Mouse (Mus musculus): ENCODE measurements around the gene Gfer. TPM values are rescaled to one million over a fixed set of nuclear protein-coding genes. Genes with fewer than 3 reads are reported as not detected.
"Not testable (repeated sequence)": the region's sequence is repeated elsewhere in the genome, so short reads cannot be mapped to it uniquely, and the experiment has no call there.

Gfer gene
- polyA plus RNA-seq, 1 experiment from 2014 or later, result 59.6 TPM

GRCm38 (mm10) chr17:24677500-24678080, 18.4 kb downstream of the Gfer start:
- no peaks in the 10 kb centered on the region for H3K4me1 ChIP-seq (ENCODE audit: control insufficient read depth, insufficient read depth, low read length)
- H3K36me3 ChIP-seq (ENCODE audit: control insufficient read depth, insufficient read depth, low read length), result peaks cover 32% of the 10 kb centered on the region
- no peaks in the 10 kb centered on the region for H3K9me3 ChIP-seq (ENCODE audit: control insufficient read depth, low read length)
- WGBS, result 94% methylated on average over 24 of the region's 24 CpGs
- no peak overlapping the region for H3K4me3 ChIP-seq (ENCODE audit: low read depth, low read length)
- no peak overlapping the region for H3K4me2 ChIP-seq
- no peaks in the 10 kb centered on the region for H3K27me3 ChIP-seq (ENCODE audit: control insufficient read depth, insufficient read depth, low read length)
- H3K27ac ChIP-seq (ENCODE audit: low read depth, low read length), result no peak overlapping the region
- no peak overlapping the region for H3K9ac ChIP-seq (ENCODE audit: low read length)
- ATAC-seq (ENCODE audit: low FRiP score) (no peak), DNase-seq (ENCODE audit: low spot score, missing footprints) (no peak)

DNA sequence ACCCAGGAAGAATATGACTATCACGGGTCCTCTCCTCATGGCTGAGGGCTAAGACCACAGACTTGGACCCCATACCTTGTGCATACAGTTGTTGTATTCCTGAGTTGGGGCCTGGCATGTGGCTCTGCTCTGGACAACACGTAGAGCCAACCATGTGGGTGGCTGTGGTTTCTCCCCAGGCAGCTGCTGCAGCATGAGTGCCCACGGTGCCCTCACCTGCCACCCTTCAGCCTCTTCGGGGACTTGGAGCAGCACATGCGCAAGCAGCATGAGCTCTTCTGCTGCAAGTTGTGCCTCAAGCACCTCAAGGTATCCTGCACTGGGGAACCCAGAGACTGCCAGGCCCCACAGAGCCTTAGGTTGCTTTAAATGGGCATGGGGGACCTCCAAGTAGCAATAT, 19.1 kb downstream of the Gfer start:
- Histone ChIP-seq H3K9ac (ENCODE audit: low read length) (no peak overlapping the region), H3K27ac (ENCODE audit: low read depth, low read length) (no peak overlapping the region), H3K9me3 (ENCODE audit: control insufficient read depth, low read length) (no peaks in the 10 kb centered on the region), H3K27me3 (ENCODE audit: control insufficient read depth, insufficient read depth, low read length) (no peaks in the 10 kb centered on the region), H3K36me3 (ENCODE audit: control insufficient read depth, insufficient read depth, low read length) (peaks cover 32% of the 10 kb centered on the region), H3K4me3 (ENCODE audit: low read depth, low read length) (no peak overlapping the region), H3K4me1 (ENCODE audit: control insufficient read depth, insufficient read depth, low read length) (peaks cover 3% of the 10 kb centered on the region), H3K4me2 (no peak overlapping the region)
- WGBS, result 88% methylated on average over 5 of the region's 5 CpGs
- DNase-seq (ENCODE audit: low spot score, missing footprints) (no peak), ATAC-seq (ENCODE audit: low FRiP score) (no peak)

GRCm38 (mm10) chr17:24676187-24676586, 19.8 kb downstream of the Gfer start:
- Histone ChIP-seq H3K9ac (ENCODE audit: low read length) (no peak overlapping the region), H3K36me3 (ENCODE audit: control insufficient read depth, insufficient read depth, low read length) (peaks cover 27% of the 10 kb centered on the region), H3K9me3 (ENCODE audit: control insufficient read depth, low read length) (no peaks in the 10 kb centered on the region), H3K27ac (ENCODE audit: low read depth, low read length) (no peak overlapping the region), H3K27me3 (ENCODE audit: control insufficient read depth, insufficient read depth, low read length) (no peaks in the 10 kb centered on the region), H3K4me3 (ENCODE audit: low read depth, low read length) (no peak overlapping the region), H3K4me1 (ENCODE audit: control insufficient read depth, insufficient read depth, low read length) (peaks cover 10% of the 10 kb centered on the region), H3K4me2 (no peak overlapping the region)
- WGBS, result 59% methylated on average over 2 of the region's 2 CpGs
- DNase-seq (ENCODE audit: low spot score, missing footprints) (peak; percentile 95), ATAC-seq (ENCODE audit: low FRiP score) (no peak)

DNA sequence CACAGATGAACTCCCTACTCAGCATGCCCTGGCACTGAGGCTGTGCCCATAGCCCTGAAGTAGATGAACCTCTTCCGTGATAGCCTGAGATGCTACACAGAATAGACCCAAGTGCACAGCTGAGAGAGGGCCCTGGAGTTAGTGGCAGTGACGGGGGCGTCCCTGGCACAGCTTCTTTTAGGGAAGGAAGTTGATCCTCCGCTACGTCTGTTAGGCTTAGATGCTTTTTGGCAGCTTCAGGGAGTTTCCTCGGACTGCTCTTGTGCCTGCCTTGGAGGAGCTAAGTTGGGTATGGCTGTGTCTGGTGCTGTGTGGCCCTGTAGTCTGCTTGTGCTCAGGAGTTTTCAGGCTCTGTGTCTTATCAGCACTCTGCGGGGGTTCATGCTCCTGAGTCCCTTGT, 21.7 kb downstream of the Gfer start:
- no peak for DNase-seq (ENCODE audit: low spot score, missing footprints)
- H3K4me2 ChIP-seq, result no peak overlapping the region
- H3K4me3 ChIP-seq (ENCODE audit: low read depth, low read length), result no peak overlapping the region
- no peak overlapping the region for H3K27ac ChIP-seq (ENCODE audit: low read depth, low read length)
- no peak for ATAC-seq (ENCODE audit: low FRiP score)
- peaks cover 18% of the 10 kb centered on the region for H3K36me3 ChIP-seq (ENCODE audit: control insufficient read depth, insufficient read depth, low read length)
- H3K9ac ChIP-seq (ENCODE audit: low read length), result no peak overlapping the region
- no peaks in the 10 kb centered on the region for H3K27me3 ChIP-seq (ENCODE audit: control insufficient read depth, insufficient read depth, low read length)
- peaks cover 20% of the 10 kb centered on the region for H3K4me1 ChIP-seq (ENCODE audit: control insufficient read depth, insufficient read depth, low read length)
- 89% methylated on average over 7 of the region's 7 CpGs for WGBS
- no peaks in the 10 kb centered on the region for H3K9me3 ChIP-seq (ENCODE audit: control insufficient read depth, low read length)

DNA sequence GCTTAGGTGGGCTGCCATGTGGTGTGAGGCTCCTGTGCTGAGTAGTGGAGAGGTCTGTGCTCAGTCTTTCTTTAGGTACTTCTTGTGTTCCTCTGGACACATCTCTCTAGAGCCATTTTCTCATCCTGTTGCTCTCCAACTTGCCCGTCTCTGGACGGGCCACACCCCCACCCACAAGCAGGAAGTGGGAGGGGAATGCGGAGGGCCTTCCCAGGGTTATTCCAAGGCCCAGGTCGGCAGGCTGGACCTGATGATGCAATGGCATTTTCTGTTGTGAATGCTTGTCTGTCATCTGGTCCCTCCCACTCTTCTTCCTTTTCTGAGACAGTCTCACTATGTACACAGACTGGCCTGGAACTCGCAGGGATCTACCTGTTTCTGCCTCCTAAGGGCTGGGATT, 23.8 kb downstream of the Gfer start:
- Histone ChIP-seq H3K27ac (ENCODE audit: low read depth, low read length) (no peak overlapping the region), H3K4me1 (ENCODE audit: control insufficient read depth, insufficient read depth, low read length) (peaks cover 24% of the 10 kb centered on the region), H3K4me2 (no peak overlapping the region), H3K9me3 (ENCODE audit: control insufficient read depth, low read length) (no peaks in the 10 kb centered on the region), H3K4me3 (ENCODE audit: low read depth, low read length) (no peak overlapping the region), H3K9ac (ENCODE audit: low read length) (peak overlapping the region; percentile 24; the same call in 1 of the 2 replicates), H3K36me3 (ENCODE audit: control insufficient read depth, insufficient read depth, low read length) (peaks cover 4% of the 10 kb centered on the region; the same call in 1 of the 2 replicates), H3K27me3 (ENCODE audit: control insufficient read depth, insufficient read depth, low read length) (no peaks in the 10 kb centered on the region)
- ATAC-seq (ENCODE audit: low FRiP score), result no peak
- DNase-seq (ENCODE audit: low spot score, missing footprints), result no peak
- WGBS, result 47% methylated on average over 5 of the region's 5 CpGs

DNA sequence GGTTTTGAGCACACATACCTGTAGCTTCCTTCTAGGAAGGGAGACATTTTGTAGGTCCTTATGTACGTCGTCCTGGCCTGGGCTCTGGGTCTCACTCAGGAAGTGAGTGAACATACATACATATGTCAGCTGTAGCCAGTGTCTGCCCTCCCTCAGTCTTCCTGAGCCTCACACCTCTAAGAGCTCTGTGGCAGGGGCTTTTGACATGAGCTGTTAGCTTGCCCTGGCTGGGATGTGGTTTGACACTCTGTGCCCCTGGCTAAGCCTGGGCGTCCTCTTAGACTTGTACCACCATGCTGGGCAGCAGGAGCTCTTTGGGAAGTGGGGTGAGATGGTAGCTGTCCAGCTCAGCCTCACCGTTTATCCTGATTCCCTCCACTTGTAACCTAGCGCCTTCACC, 24.6 kb downstream of the Gfer start:
- Histone ChIP-seq H3K4me2 (no peak overlapping the region), H3K4me1 (ENCODE audit: control insufficient read depth, insufficient read depth, low read length) (peaks cover 24% of the 10 kb centered on the region), H3K36me3 (ENCODE audit: control insufficient read depth, insufficient read depth, low read length) (no peaks in the 10 kb centered on the region), H3K27me3 (ENCODE audit: control insufficient read depth, insufficient read depth, low read length) (no peaks in the 10 kb centered on the region), H3K9me3 (ENCODE audit: control insufficient read depth, low read length) (no peaks in the 10 kb centered on the region), H3K9ac (ENCODE audit: low read length) (no peak overlapping the region; the same call in 1 of the 2 replicates), H3K27ac (ENCODE audit: low read depth, low read length) (no peak overlapping the region), H3K4me3 (ENCODE audit: low read depth, low read length) (peak overlapping the region; percentile 3; the same call in 1 of the 2 replicates)
- DNase-seq (ENCODE audit: low spot score, missing footprints), result no peak
- 80% methylated on average over 5 of the region's 5 CpGs for WGBS
- no peak for ATAC-seq (ENCODE audit: low FRiP score)

DNA sequence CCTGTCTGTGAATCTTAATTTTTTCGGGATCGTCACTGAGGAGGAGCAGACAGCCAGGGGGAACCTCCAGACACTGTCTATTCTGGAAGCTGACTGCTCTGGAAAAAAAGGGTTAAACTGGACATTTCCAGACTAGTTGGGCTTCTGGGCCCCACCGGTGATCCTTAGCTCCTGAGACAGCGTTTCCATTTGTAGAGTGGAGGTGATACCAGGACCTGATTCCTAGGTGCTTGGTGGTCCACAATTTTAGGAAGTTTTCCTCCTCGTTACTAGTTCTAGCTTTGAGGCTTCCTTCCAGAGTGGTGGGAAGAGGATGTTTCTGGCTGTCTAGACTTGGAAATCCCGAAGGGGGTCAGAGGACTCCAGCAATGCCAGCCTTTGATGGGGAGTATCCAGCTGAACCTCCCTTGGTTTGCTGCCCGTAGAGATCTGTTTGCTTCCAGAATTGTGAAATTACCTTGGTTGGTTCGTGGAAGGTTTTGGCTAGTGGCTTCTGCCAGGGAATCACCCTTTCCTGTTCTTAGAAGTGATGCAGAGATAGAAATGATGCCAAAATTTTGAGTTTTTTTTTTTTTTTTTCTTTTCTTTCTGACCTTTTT, 25.6 kb downstream of the Gfer start:
- Histone ChIP-seq H3K36me3 (ENCODE audit: control insufficient read depth, insufficient read depth, low read length) (no peaks in the 10 kb centered on the region), H3K4me3 (ENCODE audit: low read depth, low read length) (peak overlapping the region; percentile 98), H3K9ac (ENCODE audit: low read length) (peak overlapping the region; percentile 98), H3K9me3 (ENCODE audit: control insufficient read depth, low read length) (no peaks in the 10 kb centered on the region), H3K4me1 (ENCODE audit: control insufficient read depth, insufficient read depth, low read length) (peaks cover 24% of the 10 kb centered on the region), H3K27me3 (ENCODE audit: control insufficient read depth, insufficient read depth, low read length) (no peaks in the 10 kb centered on the region), H3K27ac (ENCODE audit: low read depth, low read length) (peak overlapping the region; percentile 61; the same call in 1 of the 2 replicates), H3K4me2 (peak overlapping the region; percentile 88)
- peak; percentile 91 for DNase-seq (ENCODE audit: low spot score, missing footprints)
- WGBS, result 14% methylated on average over 8 of the region's 8 CpGs
- no peak for ATAC-seq (ENCODE audit: low FRiP score)

- Histone ChIP-seq H3K27ac (ENCODE audit: low read depth, low read length) (peak within 1 kb of the TSS; percentile 61), H3K36me3 (ENCODE audit: control insufficient read depth, insufficient read depth, low read length) (no peaks in the 10 kb centered on the region), H3K9ac (ENCODE audit: low read length) (peak within 1 kb of the TSS; percentile 98), H3K4me2 (peak within 1 kb of the TSS; percentile 88), H3K9me3 (ENCODE audit: control insufficient read depth, low read length) (no peaks in the 10 kb centered on the region), H3K4me3 (ENCODE audit: low read depth, low read length) (peak within 1 kb of the TSS; percentile 98), H3K27me3 (ENCODE audit: control insufficient read depth, insufficient read depth, low read length) (no peaks in the 10 kb centered on the region), H3K4me1 (ENCODE audit: control insufficient read depth, insufficient read depth, low read length) (peaks cover 24% of the 10 kb centered on the region)
- ATAC-seq (ENCODE audit: low FRiP score) (peak; percentile 99), DNase-seq (ENCODE audit: low spot score, missing footprints) (peak; percentile 99)
- WGBS, result under 1% methylated on average over 71 of the region's 80 CpGs
Observed at GRCm38 (mm10) chr17:24669545-24670245, 26.3 kb downstream of the Gfer start, which contains the start of gene Zfp598. TSS of gene Zfp598 (plus strand) at chr17:24669687.

GRCm38 (mm10) chr17:24669214-24669544, 26.8 kb downstream of the Gfer start:
- not testable (repeated sequence) for DNase-seq (ENCODE audit: low spot score, missing footprints); H3K9me3 ChIP-seq (ENCODE audit: control insufficient read depth, low read length); H3K27me3 ChIP-seq (ENCODE audit: control insufficient read depth, insufficient read depth, low read length); H3K36me3 ChIP-seq (ENCODE audit: control insufficient read depth, insufficient read depth, low read length); H3K27ac ChIP-seq (ENCODE audit: low read depth, low read length)
- Histone ChIP-seq H3K4me3 (ENCODE audit: low read depth, low read length) (peak overlapping the region; percentile 98), H3K4me2 (peak overlapping the region; percentile 88), H3K4me1 (ENCODE audit: control insufficient read depth, insufficient read depth, low read length) (peaks cover 24% of the 10 kb centered on the region), H3K9ac (ENCODE audit: low read length) (peak overlapping the region; percentile 98)
- peak; percentile 56 for ATAC-seq (ENCODE audit: low FRiP score)
- 11% methylated on average over 15 of the region's 15 CpGs for WGBS
